Mouse (Mus musculus) neural tube, embryonic 10.5 days (tissue): ENCODE measurements around the gene Tmem145.

Source experiments
- DNase-seq: peaks from one replicate; pipeline ENCODE4 v3.0.0-alpha.2; 2017; ENCODE audit warnings: low spot score; ENCODE audit errors: extremely low spot score

The Tmem145 gene

DNA sequence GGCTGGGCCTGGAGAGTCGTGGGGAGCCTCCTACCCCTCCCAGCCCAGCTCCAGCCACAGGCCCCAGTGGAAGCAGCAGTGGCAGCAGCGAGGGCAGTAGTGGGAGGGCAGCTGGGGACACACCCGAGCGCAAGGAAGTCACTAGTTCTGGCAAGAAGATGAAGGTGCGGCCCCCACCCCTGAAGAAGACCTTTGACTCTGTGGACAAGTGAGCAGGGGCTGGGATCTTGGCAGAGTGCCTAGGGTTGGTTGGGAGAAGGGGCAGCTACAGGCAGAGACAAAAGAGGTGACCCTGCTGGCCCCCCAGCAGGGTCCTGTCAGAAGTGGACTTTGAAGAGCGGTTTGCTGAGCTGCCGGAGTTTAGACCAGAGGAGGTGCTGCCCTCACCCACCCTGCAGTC, 13.8 kb upstream of the Tmem145 start:
- no peak for DNase-seq

DNA sequence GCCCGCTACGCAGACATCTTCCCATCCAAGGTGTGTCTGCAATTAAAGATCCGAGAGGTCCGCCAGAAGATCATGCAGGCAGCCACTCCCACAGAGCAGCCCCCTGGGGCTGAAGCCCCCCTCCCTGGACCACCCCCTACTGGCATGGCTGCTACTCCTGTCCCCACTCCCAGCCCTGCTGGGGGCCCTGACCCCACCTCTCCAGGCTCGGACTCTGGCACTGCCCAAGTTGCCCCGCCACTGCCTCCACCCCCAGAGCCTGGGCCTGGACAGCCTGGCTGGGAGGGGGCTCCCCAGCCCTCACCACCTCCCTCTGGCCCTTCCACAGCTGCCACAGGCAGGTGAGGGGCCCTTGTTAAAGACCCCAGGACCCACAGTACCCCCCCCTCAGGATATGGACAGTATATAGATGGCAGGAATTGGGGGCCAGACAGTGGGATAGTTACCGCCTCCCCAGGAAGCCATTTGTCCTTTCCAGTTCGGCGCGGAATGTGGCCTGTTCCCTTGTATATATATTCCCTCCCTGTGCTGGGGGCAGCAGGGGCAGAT, 12.6 kb upstream of the Tmem145 start:
- DNase-seq, result no peak

DNA sequence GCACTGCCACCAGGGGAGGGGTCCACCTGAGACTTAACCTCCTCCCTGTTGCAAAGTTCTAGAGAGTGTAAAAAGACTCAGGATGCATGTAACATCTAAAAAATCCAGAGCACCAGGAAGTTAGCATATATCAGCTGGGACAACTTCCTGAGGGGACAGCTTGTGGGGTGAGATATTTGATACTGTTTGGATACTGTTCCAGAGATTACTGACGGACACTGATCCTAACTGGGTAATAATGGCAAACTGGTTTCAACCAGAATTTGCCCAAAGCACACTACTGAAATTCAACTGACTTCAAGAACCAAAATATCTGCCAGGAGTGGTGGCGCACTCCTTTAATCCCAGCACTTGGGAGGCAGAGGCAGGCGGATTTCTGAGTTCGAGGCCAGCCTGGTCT, 11.4 kb upstream of the Tmem145 start:
- DNase-seq, result no peak

DNA sequence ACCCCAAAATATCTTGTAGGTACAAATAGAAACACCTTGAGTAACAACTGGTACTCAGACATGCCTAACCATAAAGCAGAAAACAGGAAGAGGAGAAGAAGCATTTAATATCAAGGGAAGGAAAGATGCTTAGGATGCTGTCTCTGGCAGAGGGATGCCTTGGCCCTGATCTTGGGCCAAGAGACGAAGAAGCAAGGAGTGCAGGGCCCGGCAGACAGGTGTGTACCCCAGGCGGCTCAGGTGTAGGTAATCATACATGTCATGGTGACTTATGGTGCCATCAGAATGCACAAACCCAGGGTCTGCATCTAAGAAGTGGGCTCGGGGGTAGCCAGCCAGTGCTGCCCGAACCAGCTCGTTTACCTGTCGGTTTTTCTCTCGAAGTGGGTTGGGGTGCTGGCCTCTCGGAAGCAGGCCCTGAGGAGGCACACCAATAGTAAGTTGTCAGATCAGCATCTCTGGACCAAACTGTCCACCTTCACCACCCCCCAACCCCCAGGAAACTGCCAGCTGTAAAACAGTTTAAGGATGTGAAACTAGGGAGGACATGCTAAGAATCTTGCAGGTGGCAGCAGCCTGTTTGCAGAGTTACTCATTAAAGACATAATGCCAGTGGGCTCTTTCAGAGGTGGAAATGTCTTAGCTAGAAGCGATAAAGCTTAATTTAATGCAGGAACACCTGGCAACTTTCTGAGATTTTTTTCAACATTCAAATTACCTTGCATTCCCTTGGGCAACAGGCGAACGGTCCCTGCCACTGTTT, 10.8 kb upstream of the Tmem145 start:
- no peak for DNase-seq

DNA sequence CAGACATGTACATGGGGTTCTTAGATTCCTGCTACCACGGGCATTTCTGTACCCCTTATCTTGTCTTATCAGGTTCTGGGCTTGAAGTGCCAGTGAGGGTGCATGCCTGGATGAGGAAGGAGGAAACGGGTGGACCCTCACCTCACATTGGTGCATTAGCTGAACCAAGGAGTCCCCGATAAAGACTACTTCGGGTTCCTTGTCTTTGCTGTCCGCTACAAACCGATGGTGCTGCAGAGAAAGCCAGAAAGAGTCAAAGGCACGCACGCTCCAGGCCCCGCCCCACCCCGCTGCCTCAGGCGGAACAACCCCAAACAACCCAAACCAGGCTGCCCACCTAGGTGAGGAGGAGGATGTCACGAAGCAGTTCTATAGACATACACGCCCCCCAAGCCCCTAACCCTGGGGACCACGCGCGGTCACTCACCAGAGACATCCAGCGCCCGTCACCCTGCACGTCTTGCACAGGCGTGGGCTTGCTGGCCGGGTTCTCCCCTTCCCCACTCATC, 8.9 kb upstream of the Tmem145 start:
- no peak for DNase-seq

DNA sequence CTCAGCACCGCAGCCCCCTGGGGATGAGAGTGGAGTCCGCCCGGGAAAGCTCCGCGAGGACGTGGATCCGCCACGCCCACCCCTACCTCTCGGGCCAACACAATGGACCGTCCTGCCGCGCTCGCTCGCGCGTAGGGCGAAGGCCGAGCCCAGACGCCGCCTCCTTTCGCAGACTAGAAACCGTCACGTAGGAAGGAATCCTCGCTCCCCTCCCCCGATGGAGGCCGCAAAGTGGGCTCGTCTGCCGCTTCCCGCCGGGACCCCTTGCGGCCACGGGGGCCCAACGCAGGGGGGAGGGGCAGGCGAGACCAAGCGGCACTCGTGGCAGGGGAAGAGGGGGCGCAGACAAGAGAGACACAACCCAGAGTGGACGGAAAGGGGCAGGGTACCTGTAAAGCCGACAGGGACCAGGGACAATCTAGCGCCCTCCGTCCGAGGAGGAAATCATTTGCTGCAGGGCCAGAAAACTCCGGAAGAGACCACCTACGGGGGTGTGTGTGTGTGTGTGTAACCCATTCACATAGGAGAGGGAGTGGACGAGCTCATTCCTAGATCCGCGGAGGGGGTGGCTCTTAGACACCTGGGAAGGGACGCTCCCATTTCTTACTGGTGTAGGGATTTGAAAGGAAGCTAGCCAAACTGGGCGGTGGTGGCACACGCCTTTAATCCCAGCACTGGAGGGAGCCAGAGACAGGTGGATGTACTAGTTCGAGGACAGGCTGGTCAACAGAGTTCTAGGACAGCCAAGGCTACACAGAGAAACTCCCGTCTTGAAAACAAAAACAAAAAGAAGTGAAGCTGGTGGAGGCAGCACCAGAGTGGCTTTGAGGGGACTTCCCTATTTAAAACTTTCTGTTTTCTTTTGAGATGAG, 8.2 kb upstream of the Tmem145 start, which contains the start of gene Pafah1b3:
Pafah1b3 (minus strand) TSS at position 533 of the 872 bp plus-strand sequence.
- peak; percentile 90 for DNase-seq

DNA sequence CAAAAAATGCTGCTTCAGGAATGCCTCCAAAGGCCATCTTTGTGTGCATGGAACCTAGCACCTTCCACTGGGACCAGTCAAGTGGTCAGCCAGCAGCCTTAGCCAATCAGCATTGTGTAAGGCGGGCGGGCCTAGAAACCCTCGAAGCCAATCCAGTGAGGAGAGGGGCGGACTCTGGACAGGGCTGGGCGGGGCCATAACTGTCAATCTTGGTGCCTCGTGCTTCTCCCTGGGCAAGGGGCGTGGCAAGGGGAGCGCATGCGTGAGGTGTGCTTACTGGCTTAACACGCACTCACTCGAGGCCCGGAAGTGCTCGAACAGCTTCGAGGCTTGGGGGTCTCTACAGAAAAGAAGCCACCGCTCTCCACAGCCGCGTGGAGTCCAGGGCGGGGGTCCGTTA, 4.8 kb upstream of the Tmem145 start, which contains the start of gene Prr19:
Prr19 (plus strand) TSS at position 349 of the 400 bp plus-strand sequence.
- DNase-seq, result peak; percentile 49

DNA sequence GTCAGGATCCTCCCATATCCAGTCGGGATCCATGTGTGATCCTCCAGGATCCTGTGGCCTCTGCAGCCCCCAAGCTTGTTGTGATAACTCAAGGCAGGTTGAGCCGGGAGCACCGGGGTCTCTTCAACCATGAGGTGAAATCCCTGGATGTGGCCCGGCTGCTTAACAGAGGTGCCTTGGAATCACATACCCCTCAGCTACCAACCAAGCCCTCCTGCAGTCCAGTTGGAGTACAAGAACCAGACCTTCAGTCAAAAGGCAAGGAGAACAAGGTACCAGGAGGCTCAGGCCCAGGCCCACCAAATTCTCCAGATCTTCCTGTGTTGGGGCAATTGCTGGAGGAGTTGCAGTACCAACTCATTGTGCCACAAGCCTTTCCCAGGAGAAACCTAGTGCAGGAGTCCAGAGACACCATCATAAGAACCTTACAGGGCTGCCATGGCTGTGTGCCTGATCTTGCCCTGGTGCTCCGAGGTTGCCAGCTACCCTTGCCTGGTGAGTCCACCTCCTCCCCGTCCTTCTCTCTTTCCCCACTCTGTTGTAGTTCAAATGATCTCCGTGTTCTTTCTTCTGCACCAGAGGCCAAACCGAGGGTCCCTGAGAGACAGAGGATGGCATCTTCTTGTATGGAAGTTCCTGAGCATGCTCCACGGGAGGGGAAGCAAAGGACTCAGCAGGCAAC, 2.8 kb upstream of the Tmem145 start:
- DNase-seq, result no peak

DNA sequence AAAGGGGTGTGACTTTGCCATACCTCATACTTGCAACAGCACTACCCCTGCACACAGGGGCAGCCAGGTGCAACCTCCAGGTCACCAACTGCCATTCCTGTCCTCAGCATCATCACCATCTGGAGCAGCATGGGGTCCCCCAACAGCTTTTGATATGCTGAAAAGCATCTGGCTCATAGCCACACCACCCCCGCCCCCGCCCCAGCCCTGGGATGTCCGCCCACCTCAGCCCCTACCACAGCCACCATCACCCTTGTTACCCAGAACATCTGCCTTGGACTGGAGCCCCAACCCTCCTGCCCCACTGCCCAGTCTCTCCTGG, 2.3 kb upstream of the Tmem145 start:
- DNase-seq, result no peak

DNA sequence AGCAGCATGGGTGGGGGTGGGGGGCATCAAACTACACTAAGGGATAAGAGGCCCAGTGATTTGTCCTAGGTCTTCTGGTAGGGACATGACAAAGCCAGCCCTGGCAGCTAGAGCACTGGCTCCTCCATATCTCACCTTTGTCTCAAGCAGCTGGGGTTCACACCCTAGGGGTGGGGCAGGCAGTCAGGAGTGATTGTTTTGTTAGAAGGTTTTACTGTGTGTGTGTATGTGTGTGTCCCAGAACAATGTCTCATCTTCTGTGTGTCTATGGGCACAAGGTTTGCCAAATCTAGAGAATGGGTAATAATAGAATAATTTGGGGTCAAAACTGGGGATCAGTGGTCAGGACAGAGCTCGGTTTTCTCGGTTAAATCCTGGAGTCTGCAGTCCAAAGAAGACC, 425 bp upstream of the Tmem145 start:
- no peak for DNase-seq

DNA sequence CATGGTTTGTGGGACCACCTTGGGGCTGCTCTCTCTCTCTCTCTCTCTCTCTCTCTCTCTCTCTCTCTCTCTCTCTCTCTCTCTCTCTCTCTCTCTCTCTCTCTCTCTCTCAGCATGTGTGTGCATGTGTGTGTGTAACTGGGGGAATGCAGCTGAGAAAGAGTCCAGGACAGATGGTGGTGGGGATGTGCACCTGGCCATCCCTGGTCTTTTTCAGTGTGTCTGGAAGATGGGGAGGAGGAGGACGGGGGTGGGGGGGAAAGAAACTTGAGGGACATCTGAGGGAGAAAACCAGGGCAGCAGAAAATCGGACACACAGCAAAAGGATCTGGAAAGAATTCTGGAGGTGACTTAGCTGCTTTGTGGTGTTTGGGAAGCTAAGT, 699 bp downstream of the Tmem145 start:
- DNase-seq, result no peak

DNA sequence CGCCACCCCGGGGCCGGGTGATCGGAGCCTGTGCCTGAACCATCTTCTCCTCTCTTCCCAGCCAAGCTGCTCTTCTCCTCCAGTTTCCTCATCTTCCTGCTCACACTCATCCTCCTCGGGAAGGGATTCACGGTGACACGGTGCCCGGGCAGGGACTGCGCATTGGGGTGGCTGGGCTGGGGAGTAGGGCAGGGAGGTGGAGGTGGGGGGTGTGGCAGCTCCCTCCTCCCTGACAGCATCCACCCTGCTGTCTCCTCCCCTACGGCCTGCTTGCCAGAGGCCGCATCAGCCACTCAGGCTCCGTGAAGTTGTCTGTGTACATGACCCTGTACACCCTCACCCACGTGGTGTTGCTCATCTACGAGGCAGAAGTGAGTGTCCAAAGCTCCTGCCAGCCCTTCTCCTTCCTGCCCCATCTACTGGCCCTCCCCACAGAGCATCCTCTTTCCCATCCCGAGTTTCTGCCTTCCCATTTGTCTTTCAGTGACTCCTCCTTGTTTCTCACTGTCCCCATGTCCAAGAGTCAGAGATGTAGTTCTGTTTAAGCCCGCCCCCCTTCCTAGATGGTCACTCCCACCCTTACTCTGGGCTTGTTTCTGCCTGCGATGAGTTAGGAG, 2.9 kb downstream of the Tmem145 start:
- no peak for DNase-seq

DNA sequence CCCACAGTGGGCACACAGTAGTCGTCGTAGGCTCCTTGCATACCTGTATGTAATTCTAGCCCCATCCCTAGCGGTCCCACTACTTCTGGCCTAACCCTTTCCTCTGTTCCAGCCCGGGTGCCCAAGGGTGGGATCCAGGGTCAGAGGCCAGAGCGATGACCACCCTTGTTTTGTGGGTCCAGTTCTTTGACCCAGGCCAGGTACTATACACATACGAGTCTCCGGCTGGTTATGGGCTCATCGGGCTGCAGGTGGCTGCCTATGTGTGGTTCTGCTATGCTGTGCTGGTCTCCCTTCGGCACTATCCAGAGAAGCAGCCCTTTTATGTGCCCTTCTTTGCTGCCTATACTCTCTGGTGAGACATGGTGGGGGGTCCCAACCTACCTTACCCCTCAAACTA, 3.5 kb downstream of the Tmem145 start:
- no peak for DNase-seq

DNA sequence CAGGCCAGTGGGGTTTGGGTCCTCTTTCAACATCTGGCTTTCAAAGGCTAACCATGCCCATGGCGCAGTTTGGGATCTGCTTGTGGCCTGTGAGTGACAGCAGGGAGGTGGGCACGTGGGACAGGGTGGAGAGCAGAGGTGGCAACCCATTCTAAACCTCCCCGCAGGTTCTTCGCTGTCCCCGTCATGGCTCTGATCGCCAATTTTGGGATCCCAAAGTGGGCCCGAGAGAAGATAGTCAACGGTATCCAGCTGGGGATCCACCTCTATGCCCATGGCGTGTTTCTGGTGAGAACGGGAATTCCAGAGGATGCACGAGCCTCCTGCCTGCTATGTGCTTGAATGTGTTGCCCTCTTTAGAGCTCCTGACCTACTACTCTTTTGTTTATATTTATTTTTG, 5.3 kb downstream of the Tmem145 start:
- DNase-seq, result no peak

DNA sequence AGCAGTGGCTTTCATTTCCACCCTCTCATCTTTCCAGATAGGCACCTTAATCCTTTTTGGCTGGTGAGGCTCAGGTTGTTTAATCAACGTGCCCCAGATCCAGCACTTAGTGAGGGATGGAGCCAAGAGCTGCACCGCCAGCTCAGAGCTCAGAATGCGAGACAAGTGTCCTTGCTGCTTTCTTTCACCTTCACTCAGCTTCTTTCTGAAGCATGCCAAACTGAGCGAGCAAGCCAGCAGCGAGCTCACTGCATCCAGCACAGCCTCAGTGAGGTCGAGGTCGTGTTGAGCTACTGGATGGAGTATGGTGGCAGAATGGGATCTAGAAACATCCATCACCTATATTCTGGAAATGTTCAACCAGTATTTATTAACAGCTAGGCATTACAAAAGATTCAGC, 7.4 kb downstream of the Tmem145 start:
- DNase-seq, result no peak

DNA sequence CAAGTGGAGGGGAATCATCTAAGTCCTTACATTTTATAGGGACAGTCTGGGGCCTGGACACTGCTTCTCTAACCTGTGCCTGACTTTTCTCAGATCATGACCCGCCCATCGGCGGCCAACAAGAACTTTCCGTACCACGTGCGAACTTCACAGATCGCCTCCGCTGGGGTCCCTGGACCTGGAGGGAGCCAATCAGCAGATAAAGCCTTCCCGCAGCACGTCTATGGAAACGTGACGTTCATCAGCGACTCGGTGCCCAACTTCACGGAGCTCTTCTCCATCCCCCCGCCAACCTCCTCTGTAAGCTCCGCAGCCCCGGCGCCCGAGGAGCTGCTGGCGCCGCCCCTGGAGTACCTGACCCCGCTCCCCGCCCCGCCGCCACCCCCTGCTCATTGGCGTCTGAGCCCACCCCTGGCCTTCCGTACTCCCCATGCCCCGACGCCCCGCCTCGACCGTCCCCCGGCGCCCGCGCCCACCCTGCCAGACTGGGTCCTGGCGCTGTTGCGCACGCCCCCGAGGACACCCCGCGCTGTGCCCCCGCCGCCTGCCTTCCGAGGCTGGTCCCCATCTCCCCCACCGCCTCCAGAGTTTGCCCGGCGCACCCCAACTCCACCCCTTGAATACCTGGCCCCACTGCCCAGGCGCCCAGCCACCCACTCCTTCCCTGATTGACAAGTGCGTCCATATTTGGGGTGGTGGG, 8.8 kb downstream of the Tmem145 start:
- DNase-seq, result no peak

DNA sequence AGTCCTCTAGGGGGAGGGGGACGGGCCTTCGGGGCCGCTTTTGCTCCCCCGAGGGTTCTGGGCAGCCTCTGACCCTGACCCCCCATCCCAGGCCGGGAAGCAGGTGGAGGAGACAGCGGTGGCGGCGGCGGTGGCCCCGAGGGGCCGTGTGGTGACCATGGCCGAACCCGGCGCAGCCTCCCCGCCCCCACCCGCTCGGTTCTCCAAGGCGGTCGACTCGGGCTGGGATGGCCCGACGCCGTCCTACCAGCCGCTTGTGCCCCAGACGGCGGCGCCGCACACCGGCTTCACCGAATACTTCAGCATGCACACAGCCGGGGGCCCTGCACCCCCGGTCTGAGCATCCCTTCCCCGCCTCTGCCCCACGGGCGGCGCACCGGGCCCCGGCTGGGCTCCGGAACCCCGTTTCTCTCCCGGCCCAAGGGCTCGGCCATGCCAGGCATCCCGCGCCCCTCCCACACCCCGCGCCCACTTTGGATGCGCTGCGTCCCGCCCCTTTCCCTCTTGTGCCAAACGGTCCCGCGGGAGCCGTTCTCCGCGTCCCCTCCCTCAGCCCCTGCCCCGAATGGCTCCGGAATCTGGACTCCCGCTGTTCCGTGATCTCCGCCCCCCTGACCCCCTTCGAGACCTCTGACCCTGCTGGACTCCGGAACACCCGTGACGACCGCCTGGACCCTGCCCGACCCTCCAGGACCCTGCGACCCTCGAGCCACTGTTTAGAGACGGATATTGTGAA, 9.6 kb downstream of the Tmem145 start:
- DNase-seq, result peak; percentile 50

DNA sequence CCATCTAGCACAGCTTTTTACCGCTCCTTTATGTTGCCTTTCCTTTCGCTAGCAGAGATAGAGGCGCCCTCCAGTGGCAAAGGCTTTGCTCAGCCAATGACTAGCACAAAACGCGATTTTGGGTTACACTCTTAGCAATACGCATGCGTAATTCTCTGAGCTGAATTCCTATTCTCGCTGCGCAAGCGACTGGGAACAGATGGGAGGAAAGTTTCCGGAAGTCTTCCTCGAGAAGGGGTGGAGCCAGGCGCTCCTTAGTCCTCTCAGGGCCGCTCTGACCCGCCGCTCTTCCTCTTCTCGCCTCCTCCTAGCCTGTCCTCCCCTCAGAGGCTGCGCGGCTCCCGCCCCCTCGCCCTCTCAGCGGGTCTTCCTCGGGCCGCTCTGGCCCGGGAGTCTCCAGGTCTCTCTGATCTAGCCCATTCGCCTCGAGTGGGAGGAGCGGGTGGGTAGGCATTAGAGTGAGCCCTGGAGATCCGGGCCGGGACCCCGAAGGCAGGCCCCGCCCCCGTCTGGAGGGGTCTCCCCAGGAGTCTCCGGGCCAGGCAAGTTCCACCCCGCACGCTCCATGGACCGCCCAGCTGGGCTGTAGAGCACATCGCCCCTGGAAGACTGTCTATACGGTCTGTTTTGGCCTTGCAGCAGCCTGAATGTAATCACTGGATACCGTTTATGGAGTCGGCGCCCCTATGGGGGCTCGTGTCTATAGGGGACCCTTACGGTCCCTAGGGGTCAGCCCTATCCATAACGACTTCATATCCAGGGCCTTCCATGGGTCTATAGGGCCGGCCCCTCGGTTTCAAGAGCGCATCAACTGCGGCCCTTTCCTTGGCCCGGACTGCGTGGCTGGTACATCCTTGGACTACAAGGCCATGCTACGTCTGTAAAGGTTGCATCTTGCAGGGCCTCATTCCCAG, 10.9 kb downstream of the Tmem145 start, which contains the start of gene Megf8:
Megf8 (plus strand) TSS at position 633 of the 914 bp plus-strand sequence.
- peak; percentile 95 for DNase-seq
